Mouse (Mus musculus) cerebellum, adult 2 months (tissue): Measurements from ENCODE around the gene Hist1h2bp.

Source experiments
- CTCF ChIP-seq: fragments of 200-500 bp; IDR thresholded peaks from 2 replicates; pipeline ENCODE4 v1.5.1; 2011; ENCODE audit warnings: low read depth, mild to moderate bottlenecking, control low read depth, low read length, moderate library complexity, borderline replicate concordance; ENCODE audit not compliant: insufficient read depth
- POLR2A ChIP-seq: fragments of 200-500 bp; IDR thresholded peaks from 2 replicates; pipeline ENCODE4 v1.6.1; 2011; ENCODE audit warnings: low read length, control low read depth, borderline replicate concordance; ENCODE audit not compliant: insufficient read depth

GRCm38 (mm10) chr13:21787760-21788593 is 716 bp downstream of the Hist1h2bp start:
- TF ChIP-seq POLR2A (no peak), CTCF (no peak)
